Mouse (Mus musculus) left cerebral cortex, adult 18-20 months (tissue): ENCODE data around the gene Cilp2. TPM values are rescaled to one million over a fixed set of nuclear protein-coding genes. Genes with fewer than 3 reads are reported as not detected.
A peak's percentile ranks its signal among the peaks of the same experiment; 100 is the strongest.

ENCODE experiments used
- DNase-seq, 2 experiments: peaks; one replicate each; pipeline ENCODE4 v3.0.0; 2021 to 2022; ENCODE audit warnings: low spot score in 2 of 2, mixed read lengths in 1 of 2
- total RNA-seq, 2 experiments: library from RNA; stranded (reverse); gene quantifications; 2 replicates each; pipeline ENCODE4 v1.2.3; 2021

Cilp2 gene
- total RNA-seq, 2 experiments from 2014 or later: 0.33 to 0.59 TPM

GRCm38 (mm10) chr8:69876967-69877366 is 10.5 kb downstream of the Cilp2 start:
- DNase-seq: no peak

GRCm38 (mm10) chr8:69876097-69876496 is 11.4 kb downstream of the Cilp2 start:
- no peak for DNase-seq

DNA sequence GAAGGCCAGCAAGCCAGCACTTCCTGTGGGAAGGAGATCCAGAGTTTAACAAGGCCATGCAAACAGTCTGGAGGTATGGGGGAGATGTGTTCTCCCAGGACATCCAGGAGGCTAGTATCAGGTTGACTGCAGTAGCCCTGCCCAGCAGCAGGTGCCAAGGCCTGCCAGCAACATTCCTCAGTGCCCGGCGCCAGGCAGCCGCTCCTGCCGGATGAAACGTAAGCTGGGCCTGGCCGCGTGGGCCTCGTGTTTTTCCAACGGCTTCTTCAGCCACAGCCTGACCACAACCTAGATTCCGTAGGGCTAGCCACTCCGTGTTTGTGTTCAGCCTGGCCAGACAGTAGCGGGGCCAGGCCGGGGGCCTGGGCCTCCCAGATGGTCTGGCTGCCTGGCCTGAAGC is 12.8 kb downstream of the Cilp2 start:
- DNase-seq: no peak

DNA sequence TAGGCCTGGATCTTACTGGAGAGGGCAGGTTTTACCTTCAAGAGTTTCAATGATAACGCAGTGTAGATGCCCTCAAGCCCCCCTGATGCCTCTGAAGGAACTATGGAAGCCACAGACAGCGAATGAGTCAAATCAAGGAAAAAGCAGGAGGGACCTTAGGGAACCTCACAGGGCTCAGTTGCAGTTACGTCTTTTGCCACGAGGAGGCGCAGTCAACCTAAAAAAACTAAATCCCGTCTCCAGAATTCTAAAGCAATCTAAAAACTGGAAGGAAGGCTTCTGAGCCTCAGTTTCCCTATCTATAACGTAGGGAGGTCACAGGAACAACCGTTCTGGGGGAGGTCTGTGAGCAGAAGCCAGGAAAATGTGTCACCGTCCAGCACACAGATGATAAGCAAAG is 13.3 kb downstream of the Cilp2 start:
- DNase-seq: peak; percentile 65 to 72

DNA sequence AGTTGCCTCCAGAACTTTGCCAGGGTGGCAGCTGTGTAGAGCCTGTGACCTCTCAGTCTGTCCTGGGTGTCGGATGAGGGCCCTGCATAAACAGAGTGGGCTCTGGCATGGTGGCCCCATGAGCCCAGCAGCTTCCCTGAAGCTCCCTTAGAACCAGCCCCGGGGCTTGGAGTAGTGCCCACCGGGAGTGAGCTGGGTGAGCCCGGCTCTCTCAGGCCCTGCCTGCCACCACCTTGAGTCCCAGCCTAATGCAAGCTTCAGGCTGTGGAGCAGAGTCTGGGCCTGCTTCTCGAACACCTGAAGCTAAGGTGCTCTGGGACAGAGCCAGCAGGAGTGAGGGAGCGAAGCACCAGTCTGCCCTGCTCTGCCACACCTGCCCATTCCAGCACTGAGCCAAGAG is 16.6 kb downstream of the Cilp2 start:
- DNase-seq: no peak

DNA sequence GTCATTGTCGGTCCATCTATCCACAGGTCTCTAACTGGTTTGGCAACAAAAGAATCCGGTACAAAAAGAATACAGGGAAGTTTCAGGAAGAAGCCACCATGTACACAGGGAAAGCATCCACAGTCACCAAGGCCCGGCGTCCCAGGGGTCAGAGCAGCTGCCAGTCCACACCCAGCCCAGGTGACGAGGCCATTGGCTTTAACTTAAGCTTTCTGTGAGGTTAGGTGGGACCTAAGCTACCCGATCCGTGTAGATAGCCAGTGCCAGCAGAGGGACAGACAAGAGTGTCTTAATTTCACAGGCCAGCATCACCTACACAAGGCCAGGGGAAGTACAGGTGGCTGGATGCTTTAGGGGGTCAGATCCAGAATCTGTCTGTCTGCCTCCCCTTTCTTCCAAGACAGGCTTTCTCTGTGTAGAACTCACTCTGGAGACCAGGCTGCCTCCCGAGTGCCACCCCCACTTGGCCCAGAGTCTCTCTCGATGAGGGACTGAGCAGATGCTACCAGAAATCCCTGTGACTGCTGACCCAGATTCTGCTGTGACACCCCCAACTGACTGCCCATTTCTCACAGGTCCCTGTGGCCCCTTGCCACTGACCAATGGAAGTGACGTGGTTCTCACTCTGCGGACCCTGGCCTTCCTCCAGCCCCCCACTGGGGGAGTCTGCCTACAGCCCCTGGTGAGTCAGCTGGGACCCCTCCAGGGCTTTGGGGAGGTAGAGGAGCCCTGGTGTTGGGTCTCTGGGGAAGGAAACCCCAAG is 17.3 kb downstream of the Cilp2 start:
- no peak for DNase-seq

DNA sequence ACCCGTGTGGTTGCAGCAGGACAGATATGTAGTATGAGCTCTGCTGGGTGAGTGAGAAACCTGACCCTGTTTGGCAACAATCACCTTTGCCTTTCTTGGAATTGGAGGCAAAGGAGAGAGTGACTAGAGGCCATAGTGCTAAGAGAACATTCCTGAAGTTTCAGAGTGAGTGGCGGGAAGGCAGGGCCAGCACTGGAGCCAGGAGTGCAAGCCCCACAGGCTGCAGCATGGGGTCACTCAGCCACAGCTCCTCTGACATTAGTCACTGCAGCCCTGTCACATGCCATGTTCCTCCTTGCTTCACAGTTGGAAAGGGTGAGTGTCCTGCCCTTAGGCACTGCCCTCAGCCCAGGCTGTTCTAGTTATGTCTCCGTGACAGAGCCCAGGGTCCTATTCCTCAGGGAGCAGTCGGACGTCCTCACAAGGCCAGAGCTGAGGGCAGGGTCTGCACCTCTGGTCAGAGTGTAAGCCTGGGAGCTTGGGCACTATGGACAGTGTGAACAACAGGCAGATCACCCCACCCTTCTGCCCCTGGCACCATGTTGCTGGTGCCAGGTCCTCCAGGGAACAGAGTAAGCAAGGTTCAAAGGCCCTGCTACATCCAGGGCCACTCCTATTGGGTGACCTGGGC is 19.7 kb downstream of the Cilp2 start:
- DNase-seq: no peak

GRCm38 (mm10) chr8:69864180-69864579 is 23.3 kb downstream of the Cilp2 start:
- no peak for DNase-seq

DNA sequence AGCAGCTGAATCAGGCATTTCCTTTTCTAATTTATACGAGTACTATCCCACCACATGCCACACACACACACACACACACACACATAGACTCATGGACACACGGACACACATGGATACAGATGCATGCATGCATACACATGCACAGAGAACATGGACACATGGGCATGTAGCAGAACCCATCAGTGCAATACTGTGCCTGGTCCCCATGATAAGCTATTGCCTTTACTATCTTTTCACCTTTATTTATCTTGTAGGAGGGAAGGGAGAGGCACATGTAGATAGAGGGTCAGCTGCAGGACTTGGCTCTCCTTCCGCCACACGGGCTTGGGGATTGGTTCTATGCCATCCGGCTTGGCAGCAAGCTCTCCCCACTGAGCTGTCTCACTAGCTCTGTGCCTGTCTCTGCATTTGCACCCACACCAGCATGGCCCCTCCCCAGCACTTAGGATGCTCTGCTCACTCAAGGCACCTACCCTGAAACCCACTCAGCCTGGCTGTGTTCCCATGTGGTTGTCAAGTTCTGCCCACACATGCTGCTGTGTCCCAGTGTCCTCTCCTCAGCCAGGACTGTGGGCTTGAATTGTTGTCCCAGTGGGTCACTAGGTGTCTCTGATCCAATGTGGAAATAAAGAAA is 24.0 kb downstream of the Cilp2 start:
- DNase-seq: peak in 1 of 2 experiments; percentile 47

DNA sequence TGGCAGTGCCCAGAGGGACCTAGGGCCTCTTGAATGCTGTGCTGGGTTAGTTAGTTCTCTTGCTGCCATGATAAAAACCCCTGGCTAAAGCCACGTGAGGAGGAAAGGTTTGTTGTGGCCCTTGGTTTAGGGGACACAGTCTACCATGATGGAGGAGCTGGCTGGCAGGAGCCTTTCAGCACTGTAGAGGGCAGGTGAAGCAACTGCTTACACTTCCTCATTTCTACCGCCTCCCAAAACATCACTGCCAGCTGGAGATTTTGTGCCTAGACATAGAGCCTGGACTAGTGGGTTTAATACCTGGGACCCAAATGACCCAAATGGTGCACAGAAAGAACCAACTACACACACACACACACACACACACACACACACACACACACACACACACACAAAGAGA is 26.2 kb downstream of the Cilp2 start:
- DNase-seq: no peak

DNA sequence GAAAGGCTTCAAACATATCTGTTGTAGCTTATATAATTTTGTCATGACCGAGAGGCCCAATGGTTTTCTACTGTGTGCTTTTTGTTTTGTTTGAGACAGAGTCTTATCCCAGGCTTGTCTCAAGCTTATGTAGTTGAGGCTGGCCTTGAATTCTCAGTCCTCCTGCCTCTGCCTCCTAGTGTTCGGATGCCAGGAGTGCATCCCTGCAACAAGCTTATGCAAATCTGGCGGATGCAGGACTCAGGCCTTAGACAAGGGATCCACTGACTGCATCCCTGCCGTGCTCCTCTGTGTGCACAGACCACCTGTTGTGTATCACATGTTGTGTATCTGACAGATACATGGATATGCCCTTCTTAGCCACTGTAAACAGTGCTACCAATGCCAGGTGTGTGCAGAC is 26.7 kb downstream of the Cilp2 start:
- no peak for DNase-seq

DNA sequence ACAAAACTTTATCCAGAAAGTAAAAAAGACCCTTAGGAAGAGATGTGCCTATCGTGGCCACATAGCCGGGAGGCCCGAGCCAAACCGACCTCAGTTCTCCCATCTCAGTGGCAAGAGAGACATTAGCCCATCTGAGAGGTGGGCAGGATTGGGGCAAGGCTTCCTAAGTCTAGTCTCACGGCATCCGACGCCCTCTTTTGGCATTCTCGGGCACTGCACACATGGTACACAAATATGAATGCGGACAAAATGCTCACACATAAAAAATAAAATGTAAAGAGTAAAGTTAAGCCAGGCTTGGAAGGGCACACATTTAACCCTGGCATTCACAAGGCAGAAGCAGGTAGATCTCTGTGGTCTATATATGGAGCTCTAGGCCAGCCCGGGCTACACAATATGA is 33.6 kb downstream of the Cilp2 start:
- DNase-seq: no peak

DNA sequence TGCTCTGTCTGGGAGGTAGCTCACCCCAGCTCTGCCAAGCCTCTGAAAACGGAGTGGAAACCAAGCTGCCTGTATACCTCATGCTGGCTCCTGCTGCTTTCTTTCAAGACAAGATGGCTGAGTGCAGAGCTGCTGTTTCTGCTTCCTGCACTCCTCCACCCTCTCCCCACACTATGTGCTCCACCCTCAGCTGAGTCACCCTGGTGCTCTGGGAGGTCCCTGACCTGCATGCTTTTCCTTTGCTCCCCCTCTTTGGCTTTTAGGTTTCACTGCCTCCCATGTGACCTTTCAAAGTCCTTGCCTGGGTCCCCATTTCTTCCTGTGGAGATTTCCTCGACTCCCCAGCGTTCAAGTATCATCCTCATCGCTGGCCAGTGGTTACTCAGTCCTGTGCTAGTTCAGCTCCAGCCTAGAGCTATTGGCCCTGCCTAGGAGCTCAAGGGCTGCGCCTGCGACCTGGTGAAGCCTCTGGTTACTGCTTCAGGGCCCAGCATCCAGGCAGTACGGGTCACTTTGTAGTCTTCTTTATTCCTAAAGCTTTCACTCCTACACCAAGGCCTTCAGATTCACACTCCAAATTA is 36.5 kb downstream of the Cilp2 start:
- DNase-seq: no peak

- no peak for DNase-seq
Observed at GRCm38 (mm10) chr8:69849899-69850298, 37.6 kb downstream of the Cilp2 start.

GRCm38 (mm10) chr8:69848951-69849350 is 38.5 kb downstream of the Cilp2 start:
- DNase-seq: no peak

DNA sequence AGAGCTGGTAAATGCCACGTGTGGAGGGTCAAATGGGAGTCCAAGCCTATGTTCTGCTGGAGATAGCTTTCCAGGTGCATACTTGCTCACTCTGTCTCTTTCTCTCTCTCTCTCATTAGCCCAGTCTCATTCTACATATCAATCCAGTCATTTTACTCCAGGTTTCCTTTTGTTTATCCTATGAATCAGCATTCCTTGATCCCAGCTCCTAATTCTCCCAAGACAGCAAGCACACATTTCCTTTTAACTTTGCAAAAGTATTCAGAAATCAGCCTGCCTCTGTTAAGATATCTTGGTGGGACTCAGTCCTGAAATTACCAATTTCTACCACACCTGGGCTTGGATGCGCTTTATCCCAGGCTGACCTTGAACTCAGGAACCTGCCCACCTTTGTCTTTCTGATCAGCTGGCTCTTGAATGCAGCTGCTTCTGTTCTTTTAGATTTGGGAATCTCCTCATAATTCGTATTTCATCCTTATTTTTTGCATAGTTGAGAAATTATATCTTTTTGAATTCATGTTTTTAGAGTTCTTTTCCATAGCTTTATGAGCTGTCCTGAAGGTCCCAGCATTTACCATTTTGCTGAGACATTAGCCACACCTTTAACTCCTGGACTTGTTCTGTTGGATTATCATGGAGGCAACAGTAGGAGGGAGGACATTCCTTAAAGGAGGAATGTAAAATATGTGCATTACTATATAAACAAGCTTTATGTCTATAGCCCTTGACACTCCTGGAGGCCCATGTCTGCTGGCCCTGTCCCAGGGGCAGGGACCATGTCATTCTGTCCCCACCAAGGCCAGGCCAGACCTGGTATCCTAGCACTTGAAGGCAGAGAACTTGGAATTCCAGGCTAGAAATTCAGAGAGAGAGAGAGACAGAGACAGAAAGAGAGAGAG is 40.1 kb downstream of the Cilp2 start:
- DNase-seq: no peak

DNA sequence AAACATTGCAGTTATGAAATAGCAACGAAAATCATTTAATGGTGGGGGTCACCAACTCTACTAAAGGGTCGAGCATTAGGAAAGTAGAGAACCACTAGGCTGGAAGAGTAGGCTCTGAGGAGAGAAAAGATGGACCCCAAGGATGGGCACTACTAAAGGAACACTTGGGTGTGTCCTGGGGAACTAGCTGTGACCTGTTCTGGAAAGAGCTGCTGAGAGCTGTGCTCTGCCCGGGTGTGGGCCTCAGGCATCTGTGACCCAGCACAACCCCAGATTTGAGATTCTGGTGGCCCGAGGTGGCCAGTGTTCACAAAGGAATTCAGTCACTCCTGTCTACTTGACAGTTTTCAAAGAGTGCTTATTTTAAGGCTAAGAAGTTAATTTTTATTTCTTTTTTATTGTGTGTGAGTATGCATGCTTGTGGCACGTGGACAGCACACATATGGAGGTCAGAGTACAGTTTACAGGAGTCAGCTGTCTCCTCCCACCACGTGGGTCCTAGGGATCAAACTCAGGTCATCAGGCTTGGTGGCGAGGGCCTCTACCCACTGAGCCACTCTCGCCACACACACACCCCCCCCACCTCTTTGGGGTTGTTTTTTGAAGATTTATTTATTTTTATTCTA is 50.3 kb downstream of the Cilp2 start:
- no peak for DNase-seq

DNA sequence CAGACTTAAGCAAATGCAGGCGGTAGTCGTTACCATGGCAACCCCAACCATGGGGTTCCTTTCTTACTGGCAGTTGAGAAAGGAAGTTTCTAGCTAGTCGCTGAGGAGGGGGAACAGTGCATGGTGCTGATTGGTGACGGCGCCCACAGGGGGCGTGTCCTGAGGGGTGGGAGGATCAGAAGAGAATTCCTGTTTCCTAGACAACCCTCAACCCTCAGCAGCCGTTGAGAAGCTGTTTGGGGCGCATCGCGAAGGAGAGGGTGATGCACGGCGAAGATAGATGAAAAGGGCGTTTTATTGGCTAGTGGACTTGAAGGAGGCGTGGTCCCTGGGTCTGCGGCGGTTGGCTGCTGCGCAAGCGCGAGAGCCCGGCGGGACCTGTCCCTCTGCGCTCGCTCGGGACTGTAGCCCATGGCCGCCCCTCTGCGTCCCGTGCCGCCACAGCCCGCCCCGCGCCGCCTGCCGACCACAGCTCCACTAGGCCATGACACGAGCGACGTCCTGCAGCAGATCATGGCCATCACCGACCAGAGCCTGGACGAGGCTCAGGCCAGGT is 55.1 kb downstream of the Cilp2 start, which contains the start of gene Pbx4:
Pbx4 (plus strand) TSS at position 194 of the 556 bp plus-strand sequence.
- peak; percentile 90 to 93 for DNase-seq
